Mouse (Mus musculus): ENCODE data around the gene Ogfod2.
A peak's percentile ranks its signal among the peaks of the same experiment; 100 is the strongest.

The Ogfod2 gene

DNA sequence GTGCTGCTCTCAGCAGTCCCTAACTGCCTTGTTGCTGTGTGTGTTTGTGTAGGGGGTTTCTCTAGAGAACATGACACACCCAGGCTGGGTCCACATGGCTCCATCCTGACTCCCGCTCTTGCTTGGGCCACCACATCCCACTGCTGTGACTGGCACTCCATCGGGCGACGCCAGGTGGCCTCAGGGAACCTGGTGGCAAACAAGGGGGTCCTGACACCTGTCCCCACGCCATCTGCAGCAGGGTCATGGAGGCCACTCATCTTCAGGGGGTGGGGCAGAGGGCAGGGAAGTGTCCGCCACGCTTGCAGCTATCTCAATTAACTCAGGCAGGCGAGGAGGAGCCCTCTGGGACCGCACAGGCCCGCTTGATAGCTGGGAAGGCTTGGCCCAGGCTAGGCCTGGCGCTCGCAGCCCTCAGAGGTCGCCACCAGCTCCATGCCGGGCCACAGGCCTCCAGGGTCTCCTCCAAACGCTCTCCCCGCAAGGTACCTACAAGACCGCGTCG is 17.0 kb upstream of the Ogfod2 start:
- peak; percentile 70 for DNase-seq

GRCm38 (mm10) chr5:124095596-124096232 is 16.4 kb upstream of the Ogfod2 start, which contains the start of gene Abcb9:
TSS of gene Abcb9 (minus strand) at chr5:124095798.
- DNase-seq: peak; percentile 99

GRCm38 (mm10) chr5:124098923-124099322 is 13.2 kb upstream of the Ogfod2 start:
- peak; percentile 28 for DNase-seq

- DNase-seq: no peak
These were observed 11.7 kb upstream of the Ogfod2 start for GRCm38 (mm10) chr5:124100128-124101044.

DNA sequence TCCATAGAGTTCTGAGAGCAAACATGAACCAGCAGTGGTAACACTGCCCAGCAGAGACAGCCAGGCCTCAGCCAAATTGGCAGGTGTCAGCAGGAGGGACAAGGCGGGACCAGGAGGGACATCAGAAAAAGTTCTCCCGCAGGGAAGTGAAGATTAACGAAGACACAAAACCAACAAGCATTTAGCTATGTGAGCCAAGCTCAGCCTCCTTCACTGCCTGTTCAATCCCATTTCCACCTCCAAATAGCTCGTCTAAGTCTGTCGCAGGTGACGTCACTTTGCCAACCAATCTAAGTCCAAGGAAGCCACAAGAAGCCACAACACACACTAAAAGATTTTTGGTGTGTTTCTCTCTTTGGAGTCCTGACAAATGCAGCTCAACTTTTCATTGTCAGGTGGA is 9.8 kb upstream of the Ogfod2 start:
- no peak for DNase-seq

DNA sequence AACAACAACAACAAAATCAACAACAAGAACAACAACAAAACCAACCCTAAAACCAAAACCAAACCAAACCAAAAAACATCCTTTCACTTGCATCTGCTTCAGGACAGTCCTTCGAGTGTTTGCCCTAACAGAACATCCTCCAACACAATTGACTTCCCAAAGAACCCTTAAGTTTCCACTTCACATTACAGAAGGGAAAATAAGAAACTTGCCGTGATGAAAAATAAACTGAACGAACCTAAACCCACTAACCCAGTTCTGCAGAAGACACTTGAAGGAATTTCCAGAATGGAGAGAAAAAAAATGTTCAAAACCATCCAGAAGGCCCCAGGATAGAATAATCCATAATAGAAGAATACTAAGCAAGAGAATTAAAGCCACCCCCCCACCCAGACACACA is 9.1 kb upstream of the Ogfod2 start:
- no peak for DNase-seq

GRCm38 (mm10) chr5:124103552-124103951 is 8.5 kb upstream of the Ogfod2 start:
- DNase-seq: no peak

DNA sequence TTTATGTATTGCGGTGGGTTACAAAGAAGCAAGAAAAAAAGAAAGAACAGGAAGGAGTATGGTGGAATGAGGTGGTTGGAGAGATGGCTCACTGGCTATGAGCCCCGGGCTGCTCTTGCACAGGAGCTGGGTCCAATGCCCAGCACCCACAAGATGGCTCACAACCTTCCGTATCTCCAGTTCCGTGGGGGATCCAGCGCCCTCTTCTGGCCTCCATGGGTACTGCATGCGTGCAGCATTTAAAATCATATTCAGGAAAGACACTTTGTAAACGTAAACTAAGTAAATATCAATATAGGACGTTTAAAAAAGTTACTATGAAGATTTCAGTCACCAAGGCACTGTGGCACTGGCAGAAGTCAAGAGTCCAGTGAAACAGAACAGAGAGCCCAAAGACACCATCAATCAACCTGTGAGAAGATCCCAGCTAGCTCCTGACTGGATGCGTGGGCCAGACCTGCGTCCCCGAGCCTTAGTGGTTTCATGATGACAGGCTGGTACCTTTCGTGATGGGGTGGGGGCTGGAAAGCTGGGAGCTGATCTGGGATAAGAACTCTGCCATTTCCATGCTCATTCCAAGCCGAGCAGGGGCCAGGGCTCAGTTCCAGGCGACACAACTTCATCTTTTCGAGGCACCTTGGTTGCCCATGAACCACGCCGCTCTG is 888 bp upstream of the Ogfod2 start:
- DNase-seq: peak; percentile 75

- DNase-seq: no peak
These were observed 434 bp downstream of the Ogfod2 start for GRCm38 (mm10) chr5:124112531-124112930.

DNA sequence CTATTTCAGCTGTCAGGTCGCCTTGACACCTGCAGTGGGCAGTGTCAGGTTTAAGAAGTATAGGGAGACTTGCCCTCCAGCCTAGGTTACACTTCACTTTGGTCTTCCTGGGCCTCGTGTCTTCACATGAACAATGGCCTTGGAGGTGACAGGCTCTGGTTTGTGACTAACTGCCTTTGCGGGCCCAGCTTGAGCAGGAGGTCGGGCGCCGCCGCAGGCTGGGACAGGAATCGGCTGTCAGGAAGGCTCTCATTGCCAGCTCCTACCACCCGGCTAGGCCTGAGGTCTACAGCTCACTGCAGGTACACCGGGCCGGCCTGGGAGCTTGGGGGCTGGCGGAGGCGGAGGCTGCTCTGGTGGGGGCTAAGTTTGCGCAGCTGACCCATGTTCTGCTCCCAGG is 933 bp downstream of the Ogfod2 start:
- peak; percentile 74 for DNase-seq

GRCm38 (mm10) chr5:124114276-124115025 is 2.4 kb downstream of the Ogfod2 start:
- DNase-seq: peak; percentile 59

DNA sequence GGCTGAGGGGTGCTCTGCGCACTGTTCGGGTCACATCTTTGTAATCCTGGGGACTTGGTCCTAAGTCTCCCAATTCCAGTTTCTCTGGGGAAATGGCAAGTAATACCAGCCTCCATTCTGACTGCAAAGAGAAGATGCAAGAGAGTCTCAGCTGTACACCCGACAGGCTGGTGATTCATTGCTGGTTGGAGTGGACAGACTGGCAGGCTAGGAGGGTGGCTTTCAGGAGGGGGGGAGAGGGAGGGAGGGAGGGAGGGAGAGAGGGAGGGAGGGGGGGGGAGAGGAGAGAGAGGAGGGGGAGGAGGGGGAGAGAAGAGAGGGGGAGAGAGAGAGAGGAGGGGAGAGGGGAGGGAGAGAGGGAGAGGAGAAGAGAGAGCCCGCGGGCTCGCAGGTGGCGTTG is 3.4 kb downstream of the Ogfod2 start:
- no peak for DNase-seq

- peak; percentile 76 for DNase-seq
These were observed 4.1 kb downstream of the Ogfod2 start, which contains the start of gene Arl6ip4 for GRCm38 (mm10) chr5:124115990-124116845. TSS of gene Arl6ip4 (plus strand) at chr5:124116089.

GRCm38 (mm10) chr5:124119204-124119603 is 7.1 kb downstream of the Ogfod2 start:
- peak; percentile 19 for DNase-seq

- DNase-seq: no peak
These were observed 10.3 kb downstream of the Ogfod2 start for GRCm38 (mm10) chr5:124122357-124122756.

GRCm38 (mm10) chr5:124125093-124125492 is 13.0 kb downstream of the Ogfod2 start:
- no peak for DNase-seq

- no peak for DNase-seq
These were observed 22.2 kb downstream of the Ogfod2 start for GRCm38 (mm10) chr5:124134261-124134660.

DNA sequence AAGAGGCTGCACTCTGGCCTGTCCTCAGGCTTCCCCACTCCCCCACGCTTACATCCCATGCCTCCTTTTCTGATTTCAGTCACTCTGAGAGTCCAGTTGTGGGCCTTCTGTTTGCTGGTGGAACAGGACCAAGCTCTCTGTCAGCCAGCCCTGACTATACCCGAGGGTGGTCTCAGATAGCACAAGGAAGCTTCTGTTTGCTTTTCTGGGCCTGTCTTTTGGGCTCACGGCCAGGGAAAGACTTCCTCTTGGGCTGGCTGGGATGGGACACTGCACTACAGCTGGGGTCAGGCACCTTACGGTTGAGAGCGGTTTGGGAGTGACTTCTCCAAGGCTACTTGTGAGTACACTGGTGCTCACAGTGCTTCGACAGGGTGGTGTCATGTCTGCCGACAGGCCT is 26.0 kb downstream of the Ogfod2 start:
- DNase-seq: peak; percentile 30

DNA sequence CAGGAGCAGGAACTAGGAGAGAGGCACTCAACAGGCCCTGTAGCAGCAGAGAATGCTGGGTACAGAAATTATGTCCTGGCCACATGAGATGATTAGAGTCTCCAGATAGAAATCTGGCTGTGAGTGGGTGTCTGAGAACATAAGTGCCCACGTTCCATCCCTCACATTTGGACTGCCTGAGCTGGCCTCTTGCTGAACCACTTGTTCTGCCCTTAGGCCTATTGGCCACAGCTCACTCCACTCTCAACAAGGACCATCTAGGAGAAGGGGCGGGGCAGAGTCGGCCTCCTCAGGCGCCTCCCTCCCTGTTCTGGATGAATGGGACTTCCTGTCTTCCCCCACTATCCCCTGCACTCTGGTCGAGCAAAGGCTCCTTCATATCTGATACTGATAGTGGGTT is 36.9 kb downstream of the Ogfod2 start:
- DNase-seq: no peak

DNA sequence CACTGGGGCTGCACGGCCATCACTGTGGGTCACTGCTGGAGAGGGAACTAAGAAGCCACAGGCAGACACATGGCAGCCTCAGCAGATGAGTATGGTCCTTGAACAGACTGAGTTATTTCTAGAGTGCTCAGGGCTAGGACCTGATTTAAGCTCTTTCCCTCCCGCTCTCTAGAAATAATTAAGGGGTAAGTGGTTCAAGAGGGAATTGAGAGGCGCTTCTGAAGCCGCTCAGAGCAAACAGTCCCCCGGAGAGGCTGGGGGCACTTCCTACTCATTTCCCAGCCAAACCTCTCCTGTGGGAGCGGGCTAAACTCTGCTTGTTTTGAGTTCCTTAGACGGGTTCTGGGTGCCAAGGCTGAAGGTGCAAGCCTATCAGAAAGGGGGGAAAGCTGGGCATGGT is 38.8 kb downstream of the Ogfod2 start:
- DNase-seq: no peak

- no peak for DNase-seq
These were observed 40.6 kb downstream of the Ogfod2 start for GRCm38 (mm10) chr5:124152734-124153133.

DNA sequence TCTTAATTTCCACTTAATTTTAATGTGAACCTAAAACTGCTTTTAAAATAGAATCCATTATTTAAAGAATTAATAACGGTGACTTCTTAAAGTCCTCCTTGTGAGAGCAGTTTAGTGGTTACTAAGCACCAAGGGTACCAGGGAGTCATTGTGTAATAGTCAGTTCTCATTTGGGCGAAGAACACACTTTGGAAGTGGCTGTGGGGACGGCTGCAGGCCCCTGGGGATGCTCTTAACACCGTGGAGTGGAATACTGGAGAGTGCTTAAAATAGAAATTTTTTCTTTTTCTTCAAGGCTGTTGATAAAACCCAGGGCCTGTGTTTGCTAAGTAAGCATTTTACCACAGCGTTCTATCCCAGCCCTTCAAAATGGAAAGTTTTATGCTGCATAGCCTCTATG is 43.8 kb downstream of the Ogfod2 start:
- no peak for DNase-seq

Measured in cerebellum, adult 9-10 months (tissue).